Mouse (Mus musculus): Measurements from ENCODE around the gene Enox1.

GRCm38 (mm10) chr14:77671961-77672360, 515.4 kb downstream of the Enox1 start:
- TF ChIP-seq POLR2A (IDR thresholded peaks at IDR 0.05; ENCODE audit: insufficient read depth, low read depth, low read length) (no peak), CTCF (IDR thresholded peaks at IDR 0.05) (no peak)
